Mouse (Mus musculus): ENCODE measurements around the gene Nrgn.

DNA sequence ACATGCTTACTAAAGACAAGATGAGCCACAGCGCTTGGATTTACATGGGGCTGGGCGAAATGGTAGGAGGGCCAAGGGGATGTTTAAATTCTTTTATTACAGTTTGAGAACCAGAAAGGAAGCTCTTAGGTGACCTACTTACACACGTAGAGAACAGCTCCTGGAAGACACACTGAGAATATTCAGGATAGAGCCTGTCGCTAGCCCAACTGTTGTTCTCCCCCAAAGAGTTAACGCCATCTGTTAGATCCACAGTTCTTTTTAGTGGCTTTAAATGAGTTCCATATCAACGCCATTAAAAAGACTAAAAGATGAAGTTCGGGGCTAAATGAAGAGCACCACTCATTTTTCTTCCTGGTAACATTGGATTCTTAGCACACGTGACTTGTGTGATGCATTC lies 33.7 kb downstream of the Nrgn start:
- TF ChIP-seq POLR2A (IDR thresholded peaks at IDR 0.05; ENCODE audit: extremely low read depth, insufficient read depth, low read length) = no peak
- no peak for TF ChIP-seq CTCF (IDR thresholded peaks at IDR 0.05; ENCODE audit: extremely low read depth, insufficient read depth, low read length)
